Mouse (Mus musculus): ENCODE data around the gene Sephs2. TPM values are rescaled to one million over a fixed set of nuclear protein-coding genes. Genes with fewer than 3 reads are reported as not detected.

Gene Sephs2
- polyA plus RNA-seq, 1 experiment: 64.7 TPM

- Histone ChIP-seq H3K27ac (ENCODE audit: control insufficient read depth, insufficient read depth, low read depth, low read length, poor library complexity) (peak overlapping the region; percentile 92), H3K4me3 (replicated peaks; ENCODE audit: control insufficient read depth, low read depth, low read length) (peak overlapping the region; percentile 75), H3K4me1 (ENCODE audit: control insufficient read depth, insufficient read depth, low read length) (no peaks in the 10 kb centered on the region; the same call in 1 of the 2 replicates)
- TF ChIP-seq CTCF (IDR thresholded peaks at IDR 0.05; ENCODE audit: control insufficient read depth, insufficient read depth, low read length) (no peak), POLR2A (IDR thresholded peaks at IDR 0.05; ENCODE audit: borderline replicate concordance, control insufficient read depth, low read depth, low read length) (no peak)
- 51% methylated on average over 5 of the region's 5 CpGs for WGBS
Measured at GRCm38 (mm10) chr7:127296786-127297555, 23.1 kb upstream of the Sephs2 start.

- 1% methylated on average over 11 of the region's 11 CpGs for WGBS
- peak within 1 kb of the TSS; percentile 92 for H3K27ac ChIP-seq (ENCODE audit: control insufficient read depth, insufficient read depth, low read depth, low read length, poor library complexity)
- TF ChIP-seq CTCF (IDR thresholded peaks at IDR 0.05; ENCODE audit: control insufficient read depth, insufficient read depth, low read length): no peak
- TF ChIP-seq POLR2A (IDR thresholded peaks at IDR 0.05; ENCODE audit: borderline replicate concordance, control insufficient read depth, low read depth, low read length): peak; percentile 48; the same call in 1 of the 2 replicates
- H3K4me1 ChIP-seq (ENCODE audit: control insufficient read depth, insufficient read depth, low read length): no peaks in the 10 kb centered on the region; the same call in 1 of the 2 replicates
- H3K4me3 ChIP-seq (replicated peaks; ENCODE audit: control insufficient read depth, low read depth, low read length): peak within 1 kb of the TSS; percentile 75
Measured at GRCm38 (mm10) chr7:127296098-127296497, 22.2 kb upstream of the Sephs2 start, which contains the start of gene Itgal. Gene Itgal (plus strand): TSS chr7:127296260.

GRCm38 (mm10) chr7:127290142-127290541 is 16.3 kb upstream of the Sephs2 start:
- H3K4me1 ChIP-seq (ENCODE audit: control insufficient read depth, insufficient read depth, low read length): peaks cover 8% of the 10 kb centered on the region
- WGBS: 6% methylated on average over 8 of the region's 8 CpGs
- TF ChIP-seq POLR2A (IDR thresholded peaks at IDR 0.05; ENCODE audit: borderline replicate concordance, control insufficient read depth, low read depth, low read length) (no peak), CTCF (IDR thresholded peaks at IDR 0.05; ENCODE audit: control insufficient read depth, insufficient read depth, low read length) (no peak)
- H3K27ac ChIP-seq (ENCODE audit: control insufficient read depth, insufficient read depth, low read depth, low read length, poor library complexity): peak overlapping the region; percentile 12; the same call in 1 of the 2 replicates
- H3K4me3 ChIP-seq (replicated peaks; ENCODE audit: control insufficient read depth, low read depth, low read length): no peak overlapping the region

GRCm38 (mm10) chr7:127289306-127289705 is 15.5 kb upstream of the Sephs2 start:
- WGBS: 14% methylated on average over 2 of the region's 2 CpGs
- TF ChIP-seq POLR2A (IDR thresholded peaks at IDR 0.05; ENCODE audit: borderline replicate concordance, control insufficient read depth, low read depth, low read length): no peak
- no peak for TF ChIP-seq CTCF (IDR thresholded peaks at IDR 0.05; ENCODE audit: control insufficient read depth, insufficient read depth, low read length)
- no peak overlapping the region for H3K4me3 ChIP-seq (replicated peaks; ENCODE audit: control insufficient read depth, low read depth, low read length)
- peaks cover 10% of the 10 kb centered on the region for H3K4me1 ChIP-seq (ENCODE audit: control insufficient read depth, insufficient read depth, low read length)
- no peak overlapping the region for H3K27ac ChIP-seq (ENCODE audit: control insufficient read depth, insufficient read depth, low read depth, low read length, poor library complexity)

GRCm38 (mm10) chr7:127287940-127288339 is 14.1 kb upstream of the Sephs2 start:
- Histone ChIP-seq H3K4me1 (ENCODE audit: control insufficient read depth, insufficient read depth, low read length) (peaks cover 10% of the 10 kb centered on the region), H3K4me3 (replicated peaks; ENCODE audit: control insufficient read depth, low read depth, low read length) (no peak overlapping the region), H3K27ac (ENCODE audit: control insufficient read depth, insufficient read depth, low read depth, low read length, poor library complexity) (peak overlapping the region; percentile 71; the same call in 1 of the 2 replicates)
- TF ChIP-seq CTCF (IDR thresholded peaks at IDR 0.05; ENCODE audit: control insufficient read depth, insufficient read depth, low read length) (no peak), POLR2A (IDR thresholded peaks at IDR 0.05; ENCODE audit: borderline replicate concordance, control insufficient read depth, low read depth, low read length) (no peak)
- WGBS: 38% methylated on average over 1 of the region's 1 CpGs

GRCm38 (mm10) chr7:127285154-127285553 is 11.3 kb upstream of the Sephs2 start:
- TF ChIP-seq POLR2A (IDR thresholded peaks at IDR 0.05; ENCODE audit: borderline replicate concordance, control insufficient read depth, low read depth, low read length) (no peak), CTCF (IDR thresholded peaks at IDR 0.05; ENCODE audit: control insufficient read depth, insufficient read depth, low read length) (no peak)
- Histone ChIP-seq H3K4me3 (replicated peaks; ENCODE audit: control insufficient read depth, low read depth, low read length) (no peak overlapping the region), H3K4me1 (ENCODE audit: control insufficient read depth, insufficient read depth, low read length) (peaks cover 10% of the 10 kb centered on the region), H3K27ac (ENCODE audit: control insufficient read depth, insufficient read depth, low read depth, low read length, poor library complexity) (peak overlapping the region; percentile 23; the same call in 1 of the 2 replicates)
- WGBS: 22% methylated on average over 5 of the region's 10 CpGs

GRCm38 (mm10) chr7:127282190-127282589 is 8.3 kb upstream of the Sephs2 start:
- TF ChIP-seq POLR2A (IDR thresholded peaks at IDR 0.05; ENCODE audit: borderline replicate concordance, control insufficient read depth, low read depth, low read length): no peak
- no peak for TF ChIP-seq CTCF (IDR thresholded peaks at IDR 0.05; ENCODE audit: control insufficient read depth, insufficient read depth, low read length)
- Histone ChIP-seq H3K4me1 (ENCODE audit: control insufficient read depth, insufficient read depth, low read length) (peaks cover 3% of the 10 kb centered on the region; the same call in 1 of the 2 replicates), H3K27ac (ENCODE audit: control insufficient read depth, insufficient read depth, low read depth, low read length, poor library complexity) (no peak overlapping the region), H3K4me3 (replicated peaks; ENCODE audit: control insufficient read depth, low read depth, low read length) (no peak overlapping the region)
- WGBS: 41% methylated on average over 2 of the region's 2 CpGs

- TF ChIP-seq CTCF (IDR thresholded peaks at IDR 0.05; ENCODE audit: control insufficient read depth, insufficient read depth, low read length) (no peak), POLR2A (IDR thresholded peaks at IDR 0.05; ENCODE audit: borderline replicate concordance, control insufficient read depth, low read depth, low read length) (no peak)
- 8% methylated on average over 4 of the region's 4 CpGs for WGBS
- peaks cover 2% of the 10 kb centered on the region; the same call in 1 of the 2 replicates for H3K4me1 ChIP-seq (ENCODE audit: control insufficient read depth, insufficient read depth, low read length)
- H3K4me3 ChIP-seq (replicated peaks; ENCODE audit: control insufficient read depth, low read depth, low read length): no peak overlapping the region
- H3K27ac ChIP-seq (ENCODE audit: control insufficient read depth, insufficient read depth, low read depth, low read length, poor library complexity): no peak overlapping the region
Measured at GRCm38 (mm10) chr7:127281114-127281513, 7.3 kb upstream of the Sephs2 start.

Measured in bone marrow, adult 2 months (tissue).